Mouse (Mus musculus) hindbrain, embryonic 14.5 days (tissue): Measurements from ENCODE around the gene Rai1. TPM values are rescaled to one million over a fixed set of nuclear protein-coding genes. Genes with fewer than 3 reads are reported as not detected.

Experiments used
- ATAC-seq: fragments of 200-750 bp; cut with Nextera tagmentation; 2 replicates; pipeline ENCODE4 v1.8.0; 2017; ENCODE audit warnings: moderate number of reproducible peaks, mild to moderate bottlenecking, moderate TSS enrichment, moderate library complexity; ENCODE audit not compliant: low FRiP score
- DNase-seq: peaks from one replicate; pipeline ENCODE4 v3.0.0-alpha.2; 2015; ENCODE audit warnings: low spot score
- H3K27ac ChIP-seq: fragments of 300-500 bp; sonication (generic); 2 replicates; pipeline ENCODE4 v1.5.1; 2014; ENCODE audit warnings: mild to moderate bottlenecking, moderate library complexity
- H3K27me3 ChIP-seq: fragments of 300-500 bp; sonication (generic); 2 replicates; pipeline ENCODE4 v1.6.1; 2014; ENCODE audit warnings: mild to moderate bottlenecking, low read length, mixed read lengths; ENCODE audit not compliant: control insufficient read depth, insufficient read depth
- H3K36me3 ChIP-seq: fragments of 300-500 bp; sonication (generic); replicated peaks from 2 replicates; pipeline ENCODE4 v1.6.1; 2014; ENCODE audit not compliant: control insufficient read depth, insufficient read depth
- H3K4me1 ChIP-seq: fragments of 300-500 bp; sonication (generic); replicated peaks from 2 replicates; pipeline ENCODE4 v1.6.1; 2014; ENCODE audit warnings: antibody characterized with exemption, low read length, mixed read lengths; ENCODE audit not compliant: control insufficient read depth, insufficient read depth
- H3K4me2 ChIP-seq: fragments of 300-500 bp; sonication (generic); replicated peaks from 2 replicates; pipeline ENCODE4 v1.6.1; 2014; ENCODE audit warnings: mild to moderate bottlenecking, moderate library complexity
- H3K4me3 ChIP-seq: fragments of 300-500 bp; sonication (generic); replicated peaks from 2 replicates; pipeline ENCODE4 v1.5.1; 2014; ENCODE audit warnings: mild to moderate bottlenecking, low read length
- H3K9ac ChIP-seq: fragments of 300-500 bp; sonication (generic); 2 replicates; pipeline ENCODE4 v1.6.1; 2014
- H3K9me3 ChIP-seq: fragments of 300-500 bp; sonication (generic); 2 replicates; pipeline ENCODE4 v1.6.1; 2016; ENCODE audit warnings: low read length; ENCODE audit not compliant: control insufficient read depth
- WGBS: fragments of 180-500 bp; shearing (Covaris S2); extraction: QIAGEN DNeasy Blood & Tissue Kit; methylation state at CpG from one replicate; pipeline ENCODE4 v1.1.7; 2014; 5-methylcytosine and 5-hydroxymethylcytosine counted together
- polyA plus RNA-seq: library from polyadenylated mRNA; unstranded; fragments of >200 nt; fragmentation: Nextera tagmentation; extraction: Ambion mirVana; gene quantifications from 2 replicates; pipeline ENCODE4 v1.2.1, GENCODE M21; 2014

The Rai1 gene
- polyA plus RNA-seq, 1 experiment from 2014 or later = 39.1 TPM

GRCm38 (mm10) chr11:60210305-60210724 is 105.5 kb downstream of the Rai1 start:
- Histone ChIP-seq H3K36me3 (peaks cover 14% of the 10 kb centered on the region), H3K27ac (peak overlapping the region; percentile 86), H3K4me1 (peaks cover 60% of the 10 kb centered on the region), H3K4me3 (peak overlapping the region; percentile 45), H3K4me2 (peak overlapping the region; percentile 75), H3K9me3 (no peaks in the 10 kb centered on the region), H3K9ac (peak overlapping the region; percentile 67), H3K27me3 (no peaks in the 10 kb centered on the region)
- ATAC-seq (peak; percentile 78), DNase-seq (peak; percentile 89)
- WGBS = under 1% methylated on average over 47 of the region's 47 CpGs

- no peaks in the 10 kb centered on the region for H3K27me3 ChIP-seq
Measured at GRCm38 (mm10) chr11:60211152-60211551, 106.3 kb downstream of the Rai1 start.

GRCm38 (mm10) chr11:60211761-60212160 is 106.9 kb downstream of the Rai1 start:
- WGBS = 60% methylated on average over 12 of the region's 12 CpGs
- DNase-seq = no peak
- no peak overlapping the region for H3K9ac ChIP-seq
- H3K36me3 ChIP-seq = no peaks in the 10 kb centered on the region
- H3K9me3 ChIP-seq = no peaks in the 10 kb centered on the region
- H3K27ac ChIP-seq = no peak overlapping the region
- no peak overlapping the region for H3K4me2 ChIP-seq
- no peak for ATAC-seq
- H3K4me1 ChIP-seq = peaks cover 48% of the 10 kb centered on the region
- no peak overlapping the region for H3K4me3 ChIP-seq
- no peaks in the 10 kb centered on the region for H3K27me3 ChIP-seq

More at GRCm38 (mm10) chr11:60211152-60211551, 106.3 kb downstream of the Rai1 start:
- Histone ChIP-seq H3K36me3 (peaks cover 5% of the 10 kb centered on the region; the same call in 1 of the 2 replicates), H3K4me3 (no peak overlapping the region), H3K27ac (no peak overlapping the region), H3K9me3 (no peaks in the 10 kb centered on the region), H3K4me1 (peaks cover 54% of the 10 kb centered on the region), H3K9ac (0 out of 2 replicates have a peak overlapping the region, but pooled peaks have one; percentile 67), H3K4me2 (peak overlapping the region; percentile 75; the same call in 1 of the 2 replicates)
- no peak for ATAC-seq
- DNase-seq = no peak
- WGBS = 60% methylated on average over 3 of the region's 3 CpGs

GRCm38 (mm10) chr11:60213266-60213665 is 108.5 kb downstream of the Rai1 start:
- Histone ChIP-seq H3K27ac (no peak overlapping the region), H3K4me3 (no peak overlapping the region), H3K27me3 (no peaks in the 10 kb centered on the region), H3K4me2 (no peak overlapping the region), H3K9me3 (no peaks in the 10 kb centered on the region), H3K36me3 (no peaks in the 10 kb centered on the region), H3K4me1 (peaks cover 34% of the 10 kb centered on the region), H3K9ac (0 out of 2 replicates have a peak overlapping the region, but pooled peaks have one; percentile 16)
- ATAC-seq = no peak
- no peak for DNase-seq
- WGBS = 60% methylated on average over 6 of the region's 6 CpGs

- no peak overlapping the region for H3K4me2 ChIP-seq
- no peak overlapping the region for H3K27ac ChIP-seq
- H3K9ac ChIP-seq = no peak overlapping the region
- no peak overlapping the region for H3K4me3 ChIP-seq
- H3K4me1 ChIP-seq = peaks cover 17% of the 10 kb centered on the region; the same call in 1 of the 2 replicates
- no peaks in the 10 kb centered on the region for H3K27me3 ChIP-seq
- no peaks in the 10 kb centered on the region for H3K9me3 ChIP-seq
- ATAC-seq = no peak
- WGBS = 94% methylated on average over 1 of the region's 1 CpGs
- no peaks in the 10 kb centered on the region for H3K36me3 ChIP-seq
- DNase-seq = no peak
Measured at GRCm38 (mm10) chr11:60216671-60217070, 111.9 kb downstream of the Rai1 start.

GRCm38 (mm10) chr11:60217467-60217866 is 112.7 kb downstream of the Rai1 start:
- H3K36me3 ChIP-seq = no peaks in the 10 kb centered on the region
- DNase-seq (no peak), ATAC-seq (no peak)
- no peak overlapping the region for H3K27ac ChIP-seq
- no peaks in the 10 kb centered on the region for H3K27me3 ChIP-seq
- no peaks in the 10 kb centered on the region for H3K9me3 ChIP-seq
- H3K4me1 ChIP-seq = peaks cover 12% of the 10 kb centered on the region; the same call in 1 of the 2 replicates
- no peak overlapping the region for H3K4me3 ChIP-seq
- WGBS = 92% methylated on average over 7 of the region's 7 CpGs
- H3K9ac ChIP-seq = no peak overlapping the region
- no peak overlapping the region for H3K4me2 ChIP-seq

GRCm38 (mm10) chr11:60219609-60220008 is 114.8 kb downstream of the Rai1 start:
- DNase-seq (no peak), ATAC-seq (no peak)
- Histone ChIP-seq H3K9ac (peak overlapping the region; percentile 56), H3K4me2 (peak overlapping the region; percentile 56), H3K4me1 (peaks cover 18% of the 10 kb centered on the region; the same call in 1 of the 2 replicates), H3K9me3 (no peaks in the 10 kb centered on the region), H3K27ac (no peak overlapping the region), H3K27me3 (no peaks in the 10 kb centered on the region), H3K36me3 (no peaks in the 10 kb centered on the region), H3K4me3 (peak overlapping the region; percentile 43)
- 48% methylated on average over 8 of the region's 8 CpGs for WGBS

GRCm38 (mm10) chr11:60220291-60220804 is 115.5 kb downstream of the Rai1 start:
- peak overlapping the region; percentile 8; the same call in 1 of the 2 replicates for H3K27ac ChIP-seq
- H3K4me2 ChIP-seq = peak overlapping the region; percentile 56
- peak overlapping the region; percentile 43 for H3K4me3 ChIP-seq
- no peaks in the 10 kb centered on the region for H3K36me3 ChIP-seq
- no peaks in the 10 kb centered on the region for H3K27me3 ChIP-seq
- peaks cover 18% of the 10 kb centered on the region; the same call in 1 of the 2 replicates for H3K4me1 ChIP-seq
- peak overlapping the region; percentile 56 for H3K9ac ChIP-seq
- DNase-seq (peak; percentile 89), ATAC-seq (peak; percentile 76)
- under 1% methylated on average over 46 of the region's 46 CpGs for WGBS
- H3K9me3 ChIP-seq = no peaks in the 10 kb centered on the region

GRCm38 (mm10) chr11:60221425-60221824 is 116.6 kb downstream of the Rai1 start:
- H3K36me3 ChIP-seq = no peaks in the 10 kb centered on the region
- no peaks in the 10 kb centered on the region for H3K27me3 ChIP-seq
- no peak overlapping the region for H3K4me2 ChIP-seq
- no peak overlapping the region for H3K27ac ChIP-seq
- peaks cover 18% of the 10 kb centered on the region; the same call in 1 of the 2 replicates for H3K4me1 ChIP-seq
- H3K9ac ChIP-seq = no peak overlapping the region
- 85% methylated on average over 6 of the region's 6 CpGs for WGBS
- no peaks in the 10 kb centered on the region for H3K9me3 ChIP-seq
- no peak for DNase-seq
- ATAC-seq = no peak
- H3K4me3 ChIP-seq = no peak overlapping the region
